Mouse (Mus musculus) G1E (cell line): ENCODE data around the gene Zfp91.

Experiments
- CTCF ChIP-seq: IDR thresholded peaks from 2 replicates; pipeline ENCODE4 v1.5.1; 2012; ENCODE audit warnings: low read depth, low read length, inconsistent platforms, mixed read lengths
- GATA1 ChIP-seq: IDR thresholded peaks from 2 replicates; pipeline ENCODE4 v1.6.1; 2012; ENCODE audit warnings: borderline replicate concordance, low read length, inconsistent platforms, mixed read lengths
- POLR2AphosphoS5 ChIP-seq: IDR thresholded peaks from 2 replicates; pipeline ENCODE4 v1.6.1; 2012; ENCODE audit warnings: low read depth, low read length, inconsistent platforms; ENCODE audit not compliant: insufficient replicate concordance
- TAL1 ChIP-seq: conservative IDR thresholded peaks from 2 replicates; pipeline ENCODE4 v1.6.1; 2012; ENCODE audit warnings: low read depth, low read length, inconsistent platforms, mixed read lengths

GRCm38 (mm10) chr19:12765308-12765707 is 30.6 kb downstream of the Zfp91 start, which contains the start of gene Cntf:
- no peak for TF ChIP-seq CTCF
- no peak for TF ChIP-seq GATA1
- TF ChIP-seq TAL1, result no peak
- TF ChIP-seq POLR2AphosphoS5, result no peak
